Mouse (Mus musculus): ENCODE measurements at regions not wholly inside any gene's neighbourhood (a gene's known extent, or its start where the extent isn't known, plus 50 kb on each side); places are given as distances from the start of the nearest gene placed in this dataset.

GRCm38 (mm10) chr9:49980344-49981207 lies 181.9 kb upstream of the Ncam1 start:
- no peak overlapping the region for H3K4me3 ChIP-seq (ENCODE audit: insufficient read depth in 1 of 2, low read depth in 1 of 2, low read length in 2 of 2, poor library complexity in 1 of 2, severe bottlenecking in 1 of 2)
- no peak overlapping the region for H3K9ac ChIP-seq (ENCODE audit: insufficient read depth, low read depth, low read length, poor library complexity, severe bottlenecking)
- TF ChIP-seq HCFC1 (IDR thresholded peaks at IDR 0.05; ENCODE audit: borderline replicate concordance, insufficient read depth, low read length): no peak
- TF ChIP-seq MAFK (IDR thresholded peaks at IDR 0.05; ENCODE audit: insufficient read depth, low read depth, low read length): no peak
- TF ChIP-seq ZNF384 (IDR thresholded peaks at IDR 0.05; ENCODE audit: low read depth, low read length): no peak
- no peak for TF ChIP-seq ZC3H11A (IDR thresholded peaks at IDR 0.05; ENCODE audit: borderline replicate concordance, low read depth, low read length)
- TF ChIP-seq CHD2 (IDR thresholded peaks at IDR 0.05; ENCODE audit: low read depth, low read length): no peak
- peaks cover 0 to 9% of the 10 kb centered on the region in 2 experiments; a peak in 2 of 4 replicates for H3K4me1 ChIP-seq (ENCODE audit: control insufficient read depth in 2 of 2, insufficient read depth in 2 of 2, low read length in 2 of 2, poor library complexity in 1 of 2)
- in situ Hi-C loops (cut with MboI; ENCODE audit: low sequenced_read_pairs in 2 of 2, unreplicated experiment in 2 of 2): no loop called here
- no peaks in the 10 kb centered on the region for H3K36me3 ChIP-seq (ENCODE audit: control insufficient read depth, insufficient read depth, low read length, poor library complexity, severe bottlenecking)
- no peak for DNase-seq (ENCODE audit: low read depth, low spot score)
- no peaks in the 10 kb centered on the region for H3K9me3 ChIP-seq (ENCODE audit: control insufficient read depth, insufficient read depth, low read depth, low read length)
- H3K27ac ChIP-seq (ENCODE audit: insufficient read depth, low read depth, low read length, poor library complexity, severe bottlenecking): no peak overlapping the region

GRCm38 (mm10) chr9:49975938-49976671 lies 177.4 kb upstream of the Ncam1 start:
- no peak for DNase-seq (ENCODE audit: low read depth, low spot score)
- Histone ChIP-seq H3K4me1 (ENCODE audit: control insufficient read depth in 2 of 2, insufficient read depth in 2 of 2, low read length in 2 of 2, poor library complexity in 1 of 2) (peaks cover 2 to 15% of the 10 kb centered on the region in 2 experiments; a peak in 3 of 4 replicates), H3K36me3 (ENCODE audit: control insufficient read depth, insufficient read depth, low read length, poor library complexity, severe bottlenecking) (no peaks in the 10 kb centered on the region), H3K4me3 (ENCODE audit: insufficient read depth in 1 of 2, low read depth in 1 of 2, low read length in 2 of 2, poor library complexity in 1 of 2, severe bottlenecking in 1 of 2) (no peak overlapping the region), H3K27ac (ENCODE audit: insufficient read depth, low read depth, low read length, poor library complexity, severe bottlenecking) (0 out of 2 replicates have a peak overlapping the region, but pooled peaks have one; percentile 24), H3K9ac (ENCODE audit: insufficient read depth, low read depth, low read length, poor library complexity, severe bottlenecking) (no peak overlapping the region), H3K9me3 (ENCODE audit: control insufficient read depth, insufficient read depth, low read depth, low read length) (no peaks in the 10 kb centered on the region)
- TF ChIP-seq ZNF384 (IDR thresholded peaks at IDR 0.05; ENCODE audit: low read depth, low read length): no peak
- TF ChIP-seq CHD2 (IDR thresholded peaks at IDR 0.05; ENCODE audit: low read depth, low read length): no peak
- no peak for TF ChIP-seq HCFC1 (IDR thresholded peaks at IDR 0.05; ENCODE audit: borderline replicate concordance, insufficient read depth, low read length)
- TF ChIP-seq MAFK (IDR thresholded peaks at IDR 0.05; ENCODE audit: insufficient read depth, low read depth, low read length): no peak
- TF ChIP-seq ZC3H11A (IDR thresholded peaks at IDR 0.05; ENCODE audit: borderline replicate concordance, low read depth, low read length): no peak
- in situ Hi-C loops (cut with MboI; ENCODE audit: low sequenced_read_pairs in 2 of 2, unreplicated experiment in 2 of 2): no loop called here

- Histone ChIP-seq H3K9ac (ENCODE audit: insufficient read depth, low read depth, low read length, poor library complexity, severe bottlenecking) (no peak overlapping the region), H3K9me3 (ENCODE audit: control insufficient read depth, insufficient read depth, low read depth, low read length) (no peaks in the 10 kb centered on the region), H3K36me3 (ENCODE audit: control insufficient read depth, insufficient read depth, low read length, poor library complexity, severe bottlenecking) (no peaks in the 10 kb centered on the region), H3K27ac (ENCODE audit: insufficient read depth, low read depth, low read length, poor library complexity, severe bottlenecking) (no peak overlapping the region), H3K4me3 (ENCODE audit: insufficient read depth in 1 of 2, low read depth in 1 of 2, low read length in 2 of 2, poor library complexity in 1 of 2, severe bottlenecking in 1 of 2) (no peak overlapping the region), H3K4me1 (ENCODE audit: control insufficient read depth in 2 of 2, insufficient read depth in 2 of 2, low read length in 2 of 2, poor library complexity in 1 of 2) (peaks cover 2 to 12% of the 10 kb centered on the region in 2 experiments; a peak in 3 of 4 replicates)
- in situ Hi-C loops (cut with MboI; ENCODE audit: low sequenced_read_pairs in 2 of 2, unreplicated experiment in 2 of 2): no loop called here
- TF ChIP-seq HCFC1 (IDR thresholded peaks at IDR 0.05; ENCODE audit: borderline replicate concordance, insufficient read depth, low read length) (no peak), ZNF384 (IDR thresholded peaks at IDR 0.05; ENCODE audit: low read depth, low read length) (no peak), MAFK (IDR thresholded peaks at IDR 0.05; ENCODE audit: insufficient read depth, low read depth, low read length) (no peak), CHD2 (IDR thresholded peaks at IDR 0.05; ENCODE audit: low read depth, low read length) (no peak), ZC3H11A (IDR thresholded peaks at IDR 0.05; ENCODE audit: borderline replicate concordance, low read depth, low read length) (no peak)
- no peak for DNase-seq (ENCODE audit: low read depth, low spot score)
These were observed 175.3 kb upstream of the Ncam1 start for GRCm38 (mm10) chr9:49973974-49974495.

GRCm38 (mm10) chr9:49969429-49969828 lies 170.7 kb upstream of the Ncam1 start:
- Histone ChIP-seq H3K9me3 (ENCODE audit: control insufficient read depth, insufficient read depth, low read depth, low read length) (no peaks in the 10 kb centered on the region), H3K27ac (ENCODE audit: insufficient read depth, low read depth, low read length, poor library complexity, severe bottlenecking) (no peak overlapping the region), H3K4me3 (ENCODE audit: insufficient read depth in 1 of 2, low read depth in 1 of 2, low read length in 2 of 2, poor library complexity in 1 of 2, severe bottlenecking in 1 of 2) (no peak overlapping the region), H3K36me3 (ENCODE audit: control insufficient read depth, insufficient read depth, low read length, poor library complexity, severe bottlenecking) (no peaks in the 10 kb centered on the region), H3K9ac (ENCODE audit: insufficient read depth, low read depth, low read length, poor library complexity, severe bottlenecking) (no peak overlapping the region), H3K4me1 (ENCODE audit: control insufficient read depth in 2 of 2, insufficient read depth in 2 of 2, low read length in 2 of 2, poor library complexity in 1 of 2) (no peaks in the 10 kb centered on the region)
- in situ Hi-C loops (cut with MboI; ENCODE audit: low sequenced_read_pairs in 2 of 2, unreplicated experiment in 2 of 2): no loop called here
- no peak for DNase-seq (ENCODE audit: low read depth, low spot score)
- no peak for TF ChIP-seq HCFC1 (IDR thresholded peaks at IDR 0.05; ENCODE audit: borderline replicate concordance, insufficient read depth, low read length)
- TF ChIP-seq ZNF384 (IDR thresholded peaks at IDR 0.05; ENCODE audit: low read depth, low read length): no peak
